Mouse (Mus musculus): Measurements from ENCODE around the gene Dab1. TPM values are rescaled to one million over a fixed set of nuclear protein-coding genes. Genes with fewer than 3 reads are reported as not detected.
A peak's percentile ranks its signal among the peaks of the same experiment; 100 is the strongest.

Gene Dab1
- polyA plus RNA-seq, 1 experiment from 2014 or later = 22.8 TPM

GRCm38 (mm10) chr4:104366894-104367740 is 748.0 kb downstream of the Dab1 start:
- H3K27me3 ChIP-seq (ENCODE audit: insufficient read depth, low read length) = peaks cover 7% of the 10 kb centered on the region; the same call in 1 of the 2 replicates
- H3K27ac ChIP-seq = peak overlapping the region; percentile 66
- no peaks in the 10 kb centered on the region for H3K36me3 ChIP-seq (ENCODE audit: insufficient read depth, low read length)
- ATAC-seq (replicated peaks; ENCODE audit: low FRiP score, low read depth) (peak; percentile 89), DNase-seq (ENCODE audit: low spot score) (peak; percentile 64)
- H3K4me2 ChIP-seq (ENCODE audit: low read length) = peak overlapping the region; percentile 94
- H3K4me3 ChIP-seq (replicated peaks; ENCODE audit: low read depth, low read length) = peak overlapping the region; percentile 68
- under 1% methylated on average over 70 of the region's 94 CpGs for WGBS
- peaks cover 15% of the 10 kb centered on the region; the same call in 1 of the 2 replicates for H3K4me1 ChIP-seq (replicated peaks; ENCODE audit: insufficient read depth, low read length)
- TF ChIP-seq CTCF (IDR thresholded peaks at IDR 0.05; ENCODE audit: low read depth) = peak; percentile 35; the same call in 1 of the 2 replicates
- H3K9me3 ChIP-seq (replicated peaks; ENCODE audit: low read length) = no peaks in the 10 kb centered on the region
- peak overlapping the region; percentile 68 for H3K9ac ChIP-seq (ENCODE audit: low read depth, low read length)

GRCm38 (mm10) chr4:104367741-104368411 is 748.7 kb downstream of the Dab1 start:
- H3K27me3 ChIP-seq (ENCODE audit: insufficient read depth, low read length) = peaks cover 7% of the 10 kb centered on the region; the same call in 1 of the 2 replicates
- H3K4me2 ChIP-seq (ENCODE audit: low read length) = peak overlapping the region; percentile 94
- H3K9ac ChIP-seq (ENCODE audit: low read depth, low read length) = peak overlapping the region; percentile 68
- peak overlapping the region; percentile 66 for H3K27ac ChIP-seq
- H3K4me3 ChIP-seq (replicated peaks; ENCODE audit: low read depth, low read length) = peak overlapping the region; percentile 68
- ATAC-seq (replicated peaks; ENCODE audit: low FRiP score, low read depth) (peak; percentile 35; the same call in 1 of the 2 replicates), DNase-seq (ENCODE audit: low spot score) (peak; percentile 24)
- TF ChIP-seq CTCF (IDR thresholded peaks at IDR 0.05; ENCODE audit: low read depth) = no peak
- WGBS = under 1% methylated on average over 48 of the region's 48 CpGs
- H3K36me3 ChIP-seq (ENCODE audit: insufficient read depth, low read length) = no peaks in the 10 kb centered on the region
- peaks cover 15% of the 10 kb centered on the region; the same call in 1 of the 2 replicates for H3K4me1 ChIP-seq (replicated peaks; ENCODE audit: insufficient read depth, low read length)
- H3K9me3 ChIP-seq (replicated peaks; ENCODE audit: low read length) = no peaks in the 10 kb centered on the region

GRCm38 (mm10) chr4:104368561-104369021 is 749.4 kb downstream of the Dab1 start:
- Histone ChIP-seq H3K4me1 (replicated peaks; ENCODE audit: insufficient read depth, low read length) (peaks cover 15% of the 10 kb centered on the region; the same call in 1 of the 2 replicates), H3K4me3 (replicated peaks; ENCODE audit: low read depth, low read length) (peak overlapping the region; percentile 68), H3K4me2 (ENCODE audit: low read length) (peak overlapping the region; percentile 94), H3K9ac (ENCODE audit: low read depth, low read length) (0 out of 2 replicates have a peak overlapping the region, but pooled peaks have one; percentile 23), H3K27ac (no peak overlapping the region), H3K27me3 (ENCODE audit: insufficient read depth, low read length) (peaks cover 7% of the 10 kb centered on the region; the same call in 1 of the 2 replicates), H3K36me3 (ENCODE audit: insufficient read depth, low read length) (no peaks in the 10 kb centered on the region), H3K9me3 (replicated peaks; ENCODE audit: low read length) (no peaks in the 10 kb centered on the region)
- DNase-seq (ENCODE audit: low spot score) = peak; percentile 58
- peak; percentile 47; the same call in 1 of the 2 replicates for TF ChIP-seq CTCF (IDR thresholded peaks at IDR 0.05; ENCODE audit: low read depth)
- WGBS = under 1% methylated on average over 20 of the region's 20 CpGs
- ATAC-seq (replicated peaks; ENCODE audit: low FRiP score, low read depth) = peak; percentile 38; the same call in 1 of the 2 replicates

GRCm38 (mm10) chr4:104369091-104369490 is 749.9 kb downstream of the Dab1 start:
- TF ChIP-seq CTCF (IDR thresholded peaks at IDR 0.05; ENCODE audit: low read depth) = no peak
- H3K27ac ChIP-seq = no peak overlapping the region
- peaks cover 15% of the 10 kb centered on the region; the same call in 1 of the 2 replicates for H3K4me1 ChIP-seq (replicated peaks; ENCODE audit: insufficient read depth, low read length)
- WGBS = 13% methylated on average over 7 of the region's 7 CpGs
- H3K4me2 ChIP-seq (ENCODE audit: low read length) = peak overlapping the region; percentile 94
- H3K9me3 ChIP-seq (replicated peaks; ENCODE audit: low read length) = no peaks in the 10 kb centered on the region
- ATAC-seq (replicated peaks; ENCODE audit: low FRiP score, low read depth) (no peak), DNase-seq (ENCODE audit: low spot score) (no peak)
- no peak overlapping the region for H3K9ac ChIP-seq (ENCODE audit: low read depth, low read length)
- H3K36me3 ChIP-seq (ENCODE audit: insufficient read depth, low read length) = no peaks in the 10 kb centered on the region
- peak overlapping the region; percentile 68 for H3K4me3 ChIP-seq (replicated peaks; ENCODE audit: low read depth, low read length)
- peaks cover 7% of the 10 kb centered on the region; the same call in 1 of the 2 replicates for H3K27me3 ChIP-seq (ENCODE audit: insufficient read depth, low read length)

- H3K27ac ChIP-seq = no peak overlapping the region
- no peak for ATAC-seq (replicated peaks; ENCODE audit: low FRiP score, low read depth)
- no peak overlapping the region for H3K4me2 ChIP-seq (ENCODE audit: low read length)
- no peak overlapping the region for H3K4me3 ChIP-seq (replicated peaks; ENCODE audit: low read depth, low read length)
- H3K9ac ChIP-seq (ENCODE audit: low read depth, low read length) = no peak overlapping the region
- no peaks in the 10 kb centered on the region for H3K9me3 ChIP-seq (replicated peaks; ENCODE audit: low read length)
- DNase-seq (ENCODE audit: low spot score) = no peak
- peaks cover 15% of the 10 kb centered on the region; the same call in 1 of the 2 replicates for H3K4me1 ChIP-seq (replicated peaks; ENCODE audit: insufficient read depth, low read length)
- no peak for TF ChIP-seq CTCF (IDR thresholded peaks at IDR 0.05; ENCODE audit: low read depth)
- no peaks in the 10 kb centered on the region for H3K36me3 ChIP-seq (ENCODE audit: insufficient read depth, low read length)
- peaks cover 7% of the 10 kb centered on the region; the same call in 1 of the 2 replicates for H3K27me3 ChIP-seq (ENCODE audit: insufficient read depth, low read length)
- WGBS = 80% methylated on average over 8 of the region's 8 CpGs
These were observed 752.0 kb downstream of the Dab1 start for GRCm38 (mm10) chr4:104371136-104371535.

- 45% methylated on average over 1 of the region's 1 CpGs for WGBS
- Histone ChIP-seq H3K27me3 (ENCODE audit: insufficient read depth, low read length) (peaks cover 7% of the 10 kb centered on the region; the same call in 1 of the 2 replicates), H3K4me3 (replicated peaks; ENCODE audit: low read depth, low read length) (no peak overlapping the region), H3K4me1 (replicated peaks; ENCODE audit: insufficient read depth, low read length) (0 out of 2 replicates have a peak, but pooled peaks cover under 1% of the 10 kb centered on the region), H3K9me3 (replicated peaks; ENCODE audit: low read length) (no peaks in the 10 kb centered on the region), H3K27ac (no peak overlapping the region), H3K9ac (ENCODE audit: low read depth, low read length) (no peak overlapping the region), H3K36me3 (ENCODE audit: insufficient read depth, low read length) (no peaks in the 10 kb centered on the region), H3K4me2 (ENCODE audit: low read length) (no peak overlapping the region)
- DNase-seq (ENCODE audit: low spot score) = no peak
- ATAC-seq (replicated peaks; ENCODE audit: low FRiP score, low read depth) = no peak
- no peak for TF ChIP-seq CTCF (IDR thresholded peaks at IDR 0.05; ENCODE audit: low read depth)
These were observed 755.0 kb downstream of the Dab1 start for GRCm38 (mm10) chr4:104374191-104374590.

Measured in kidney, postnatal 0 days (tissue).